Mouse (Mus musculus) heart, embryonic 16.5 days (tissue): Measurements from ENCODE around the gene Lrrc36. TPM values are rescaled to one million over a fixed set of nuclear protein-coding genes. Genes with fewer than 3 reads are reported as not detected.

Experiments used
- ATAC-seq: fragments of 200-750 bp; cut with Nextera tagmentation; replicated peaks from 2 replicates; pipeline ENCODE4 v1.8.0; 2017; ENCODE audit warnings: moderate number of reproducible peaks; ENCODE audit not compliant: insufficient read depth, low FRiP score; ENCODE audit errors: extremely low read depth
- H3K27ac ChIP-seq: fragments of 300-500 bp; sonication (generic); 2 replicates; pipeline ENCODE4 v1.5.1; 2014; ENCODE audit warnings: mild to moderate bottlenecking, low read length, control low read depth, moderate library complexity
- H3K27me3 ChIP-seq: fragments of 300-500 bp; sonication (generic); 2 replicates; pipeline ENCODE4 v1.6.1; 2014; ENCODE audit warnings: low read length, mixed read lengths; ENCODE audit not compliant: control insufficient read depth, insufficient read depth
- H3K36me3 ChIP-seq: fragments of 300-500 bp; sonication (generic); 2 replicates; pipeline ENCODE4 v1.6.1; 2014; ENCODE audit not compliant: control insufficient read depth, insufficient read depth
- H3K4me1 ChIP-seq: fragments of 300-500 bp; sonication (generic); 2 replicates; pipeline ENCODE4 v1.6.1; 2014; ENCODE audit warnings: low read length, mixed read lengths; ENCODE audit not compliant: control insufficient read depth, insufficient read depth
- H3K4me2 ChIP-seq: fragments of 300-500 bp; sonication (generic); 2 replicates; pipeline ENCODE4 v1.6.1; 2014; ENCODE audit warnings: low read depth, mild to moderate bottlenecking, control low read depth, low read length
- H3K4me3 ChIP-seq: fragments of 300-500 bp; sonication (generic); 2 replicates; pipeline ENCODE4 v1.5.1; 2014; ENCODE audit warnings: mild to moderate bottlenecking, control low read depth, low read length
- H3K9ac ChIP-seq: fragments of 300-500 bp; sonication (generic); 2 replicates; pipeline ENCODE4 v1.6.1; 2014; ENCODE audit warnings: low read length, control low read depth
- H3K9me3 ChIP-seq: fragments of 300-500 bp; sonication (generic); replicated peaks from 2 replicates; pipeline ENCODE4 v1.6.1; 2016; ENCODE audit warnings: low read length; ENCODE audit not compliant: control insufficient read depth
- WGBS: fragments of 180-500 bp; shearing (Covaris S2); extraction: QIAGEN DNeasy Blood & Tissue Kit; methylation state at CpG from one replicate; pipeline ENCODE4 v1.1.7; 2014; 5-methylcytosine and 5-hydroxymethylcytosine counted together
- polyA plus RNA-seq: library from polyadenylated mRNA; unstranded; fragments of >200 nt; fragmentation: Nextera tagmentation; extraction: Ambion mirVana; gene quantifications from 2 replicates; pipeline ENCODE4 v1.2.1, GENCODE M21; 2015

Gene Lrrc36
- 0.37 and 0.54 TPM in 2 replicates for polyA plus RNA-seq

GRCm38 (mm10) chr8:105413391-105413790 lies at the start of gene Lrrc36, which contains the start of gene Kctd19:
Gene Lrrc36, plus strand, starts transcription at chr8:105413571.
Gene Kctd19, minus strand, starts transcription at chr8:105413502.
- H3K9me3 ChIP-seq: 0 out of 2 replicates have a peak, but pooled peaks cover 4% of the 10 kb centered on the region
- no peak; the same call in 1 of the 2 replicates for ATAC-seq
- H3K4me1 ChIP-seq: peaks cover 5% of the 10 kb centered on the region; the same call in 1 of the 2 replicates
- H3K4me3 ChIP-seq: peak within 1 kb of the TSS; percentile 39
- H3K9ac ChIP-seq: no peak within 1 kb of the TSS
- H3K36me3 ChIP-seq: no peaks in the 10 kb centered on the region
- peaks cover 18% of the 10 kb centered on the region for H3K27me3 ChIP-seq
- peak within 1 kb of the TSS; percentile 60 for H3K4me2 ChIP-seq
- WGBS: 2% methylated on average over 34 of the region's 34 CpGs
- no peak within 1 kb of the TSS for H3K27ac ChIP-seq

DNA sequence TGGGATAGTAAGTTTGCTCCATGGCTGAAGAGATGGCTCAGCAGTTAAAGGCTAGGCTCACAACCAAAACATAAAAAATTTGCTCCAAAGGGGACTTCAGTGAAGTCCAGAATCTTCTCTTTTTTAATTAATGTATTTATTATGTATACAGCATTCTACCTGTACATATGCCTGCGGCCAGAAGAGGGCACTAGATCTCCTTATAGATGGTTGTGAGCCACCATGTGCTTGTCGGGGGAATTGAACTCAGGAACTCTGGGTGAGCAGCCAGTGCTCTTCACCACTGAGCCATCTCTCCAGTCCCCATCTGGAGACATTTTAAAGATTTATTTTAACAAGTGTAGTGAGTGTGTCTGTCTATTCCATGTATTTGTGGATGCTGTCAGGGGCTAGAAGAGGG lies 46.3 kb upstream of the Lrrc36 start:
- H3K4me2 ChIP-seq: no peak overlapping the region
- ATAC-seq: no peak
- 65% methylated on average over 2 of the region's 2 CpGs for WGBS
- no peaks in the 10 kb centered on the region for H3K36me3 ChIP-seq
- no peak overlapping the region for H3K9ac ChIP-seq
- no peaks in the 10 kb centered on the region for H3K27me3 ChIP-seq
- peaks cover 6% of the 10 kb centered on the region for H3K4me1 ChIP-seq
- H3K4me3 ChIP-seq: no peak overlapping the region
- no peaks in the 10 kb centered on the region for H3K9me3 ChIP-seq
- H3K27ac ChIP-seq: no peak overlapping the region

DNA sequence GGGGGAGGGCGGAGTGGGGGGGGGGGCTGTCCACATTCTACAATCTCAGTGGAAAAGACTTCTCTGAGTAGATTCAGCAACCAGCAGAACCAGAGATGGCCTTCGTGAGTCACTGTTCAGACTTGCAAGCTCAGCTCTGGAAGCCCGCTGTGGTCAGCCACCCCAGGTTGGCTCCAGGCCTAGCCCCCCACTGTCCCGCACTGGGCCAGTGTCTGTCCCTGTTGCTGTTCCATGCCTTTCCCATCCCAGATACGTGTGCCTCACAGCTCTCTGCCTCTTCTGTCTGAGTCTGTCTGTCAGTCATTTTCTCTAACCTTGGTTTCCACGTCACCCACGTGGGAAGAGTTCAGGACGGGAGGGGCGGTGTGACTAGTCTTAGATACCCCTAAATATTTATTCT lies 40.9 kb upstream of the Lrrc36 start:
- 71% methylated on average over 9 of the region's 9 CpGs for WGBS
- Histone ChIP-seq H3K36me3 (no peaks in the 10 kb centered on the region), H3K27me3 (0 out of 2 replicates have a peak, but pooled peaks cover 5% of the 10 kb centered on the region), H3K9ac (no peak overlapping the region), H3K4me3 (no peak overlapping the region), H3K4me2 (no peak overlapping the region), H3K27ac (no peak overlapping the region), H3K9me3 (0 out of 2 replicates have a peak, but pooled peaks cover 3% of the 10 kb centered on the region), H3K4me1 (no peaks in the 10 kb centered on the region)
- ATAC-seq: no peak

DNA sequence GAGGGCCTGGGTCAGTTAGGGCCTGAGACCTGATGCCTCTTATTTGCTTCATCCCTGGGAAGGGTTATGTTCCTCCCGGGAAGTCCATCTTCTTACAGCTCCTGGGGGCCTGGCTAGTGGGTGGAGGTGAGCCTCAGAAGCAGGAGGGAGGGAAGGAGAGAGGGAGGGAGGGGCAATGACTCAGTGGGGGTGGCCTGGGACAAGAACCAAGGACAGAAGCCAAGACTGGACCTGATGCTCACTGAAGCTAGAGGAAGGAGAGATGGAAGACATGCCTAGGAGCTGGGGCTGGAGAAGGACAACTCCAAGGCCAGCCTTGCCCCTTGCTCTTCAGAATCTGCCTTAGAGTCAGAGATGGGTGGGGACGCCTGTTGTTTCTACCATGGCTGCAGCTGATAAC lies 40.3 kb upstream of the Lrrc36 start, which contains the start of gene Plekhg4:
Gene Plekhg4 (plus strand): TSS at position 243 of the 400 bp plus-strand sequence.
- 60% methylated on average over 2 of the region's 2 CpGs for WGBS
- no peak for ATAC-seq
- H3K9me3 ChIP-seq: 0 out of 2 replicates have a peak, but pooled peaks cover 3% of the 10 kb centered on the region
- H3K36me3 ChIP-seq: no peaks in the 10 kb centered on the region
- H3K9ac ChIP-seq: no peak within 1 kb of the TSS
- no peak within 1 kb of the TSS for H3K4me3 ChIP-seq
- 0 out of 2 replicates have a peak, but pooled peaks cover 5% of the 10 kb centered on the region for H3K27me3 ChIP-seq
- no peak within 1 kb of the TSS for H3K4me2 ChIP-seq
- no peak within 1 kb of the TSS for H3K27ac ChIP-seq
- no peaks in the 10 kb centered on the region for H3K4me1 ChIP-seq

GRCm38 (mm10) chr8:105374513-105374966 lies 38.8 kb upstream of the Lrrc36 start:
- H3K36me3 ChIP-seq: no peaks in the 10 kb centered on the region
- H3K4me2 ChIP-seq: peak overlapping the region; percentile 53
- ATAC-seq: no peak; the same call in 1 of the 2 replicates
- H3K4me3 ChIP-seq: peak overlapping the region; percentile 22; the same call in 1 of the 2 replicates
- 0 out of 2 replicates have a peak, but pooled peaks cover 3% of the 10 kb centered on the region for H3K9me3 ChIP-seq
- 27% methylated on average over 33 of the region's 33 CpGs for WGBS
- H3K27me3 ChIP-seq: 0 out of 2 replicates have a peak, but pooled peaks cover 5% of the 10 kb centered on the region
- H3K27ac ChIP-seq: no peak overlapping the region
- H3K4me1 ChIP-seq: peaks cover 7% of the 10 kb centered on the region
- no peak overlapping the region for H3K9ac ChIP-seq

GRCm38 (mm10) chr8:105378673-105379072 lies 34.7 kb upstream of the Lrrc36 start:
- peak overlapping the region; percentile 2; the same call in 1 of the 2 replicates for H3K4me2 ChIP-seq
- H3K4me3 ChIP-seq: no peak overlapping the region
- 0 out of 2 replicates have a peak overlapping the region, but pooled peaks have one; percentile 28 for H3K9ac ChIP-seq
- no peak overlapping the region for H3K27ac ChIP-seq
- H3K27me3 ChIP-seq: 0 out of 2 replicates have a peak, but pooled peaks cover 3% of the 10 kb centered on the region
- H3K9me3 ChIP-seq: 0 out of 2 replicates have a peak, but pooled peaks cover 3% of the 10 kb centered on the region
- H3K36me3 ChIP-seq: no peaks in the 10 kb centered on the region
- WGBS: 31% methylated on average over 19 of the region's 19 CpGs
- H3K4me1 ChIP-seq: peaks cover 7% of the 10 kb centered on the region
- peak; percentile 64 for ATAC-seq

DNA sequence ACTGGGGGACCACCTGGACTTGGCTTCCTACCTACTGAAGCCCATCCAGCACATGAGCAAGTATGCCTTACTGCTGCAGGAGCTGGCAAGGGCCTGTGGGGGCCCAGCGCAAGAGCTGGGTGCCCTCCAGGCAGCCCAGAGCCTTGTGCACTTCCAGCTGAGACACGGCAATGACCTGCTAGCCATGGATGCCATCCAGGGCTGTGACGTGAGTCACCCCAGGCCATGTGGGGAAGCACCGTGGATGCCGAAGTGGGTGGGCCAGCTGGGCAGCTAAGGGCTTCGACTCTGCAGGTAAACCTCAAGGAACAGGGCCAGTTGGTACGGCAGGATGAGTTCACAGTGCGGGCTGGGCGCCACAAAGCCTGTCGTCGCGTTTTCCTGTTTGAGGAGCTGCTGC lies 33.1 kb upstream of the Lrrc36 start:
- WGBS: 85% methylated on average over 12 of the region's 12 CpGs
- no peak for ATAC-seq

GRCm38 (mm10) chr8:105384070-105384469 lies 29.3 kb upstream of the Lrrc36 start:
- H3K4me1 ChIP-seq: peaks cover 22% of the 10 kb centered on the region
- H3K4me3 ChIP-seq: no peak overlapping the region
- no peaks in the 10 kb centered on the region for H3K9me3 ChIP-seq
- H3K27ac ChIP-seq: no peak overlapping the region
- WGBS: 96% methylated on average over 2 of the region's 2 CpGs
- H3K4me2 ChIP-seq: no peak overlapping the region
- no peak for ATAC-seq
- no peaks in the 10 kb centered on the region for H3K36me3 ChIP-seq
- no peak overlapping the region for H3K9ac ChIP-seq
- H3K27me3 ChIP-seq: 0 out of 2 replicates have a peak, but pooled peaks cover 3% of the 10 kb centered on the region

More for the DNA sequence above, 33.1 kb upstream of the Lrrc36 start:
- H3K27ac ChIP-seq: no peak overlapping the region
- 0 out of 2 replicates have a peak, but pooled peaks cover 2% of the 10 kb centered on the region for H3K27me3 ChIP-seq
- H3K4me2 ChIP-seq: no peak overlapping the region
- H3K4me1 ChIP-seq: peaks cover 7% of the 10 kb centered on the region
- no peak overlapping the region for H3K9ac ChIP-seq
- H3K4me3 ChIP-seq: no peak overlapping the region
- no peaks in the 10 kb centered on the region for H3K36me3 ChIP-seq
- H3K9me3 ChIP-seq: no peaks in the 10 kb centered on the region

GRCm38 (mm10) chr8:105387151-105387550 lies 26.2 kb upstream of the Lrrc36 start:
- H3K4me3 ChIP-seq: no peak overlapping the region
- H3K9me3 ChIP-seq: no peaks in the 10 kb centered on the region
- peaks cover 7% of the 10 kb centered on the region; the same call in 1 of the 2 replicates for H3K27me3 ChIP-seq
- no peak overlapping the region for H3K4me2 ChIP-seq
- H3K36me3 ChIP-seq: no peaks in the 10 kb centered on the region
- no peak overlapping the region for H3K27ac ChIP-seq
- H3K9ac ChIP-seq: no peak overlapping the region
- H3K4me1 ChIP-seq: peaks cover 20% of the 10 kb centered on the region
- 35% methylated on average over 1 of the region's 1 CpGs for WGBS
- ATAC-seq: peak; percentile 80; the same call in 1 of the 2 replicates
